Mouse (Mus musculus): ENCODE measurements around the gene Myo5c.

GRCm38 (mm10) chr9:75322099-75322885 lies 90.5 kb downstream of the Myo5c start:
- TF ChIP-seq CTCF (IDR thresholded peaks at IDR 0.05; ENCODE audit: borderline replicate concordance, control insufficient read depth, extremely low read depth, insufficient read depth, low read length, poor library complexity) = no peak
- no peak for TF ChIP-seq POLR2A (IDR thresholded peaks at IDR 0.05; ENCODE audit: control insufficient read depth, extremely low read depth, insufficient read depth, low read length, poor library complexity)

Measured in thymus, adult 2 months (tissue).